Mouse (Mus musculus) heart, embryonic 12.5 days (tissue): ENCODE measurements around the gene Ptpn4. TPM values are rescaled to one million over a fixed set of nuclear protein-coding genes. Genes with fewer than 3 reads are reported as not detected.

Experiments
- ATAC-seq: fragments of 200-750 bp; cut with Nextera tagmentation; 2 replicates; pipeline ENCODE4 v1.8.0; 2017; ENCODE audit warnings: moderate TSS enrichment, moderate library complexity; ENCODE audit not compliant: insufficient number of reproducible peaks, low FRiP score
- H3K27ac ChIP-seq: fragments of 300-500 bp; sonication (generic); 2 replicates; pipeline ENCODE4 v1.5.1; 2016; ENCODE audit warnings: mild to moderate bottlenecking, moderate library complexity; ENCODE audit not compliant: poor library complexity, severe bottlenecking
- H3K27me3 ChIP-seq: fragments of 300-500 bp; sonication (generic); replicated peaks from 2 replicates; pipeline ENCODE4 v1.6.1; 2016; ENCODE audit warnings: mild to moderate bottlenecking, moderate library complexity
- H3K36me3 ChIP-seq: fragments of 300-500 bp; sonication (generic); 2 replicates; pipeline ENCODE4 v1.6.1; 2016; ENCODE audit warnings: mild to moderate bottlenecking, moderate library complexity
- H3K4me1 ChIP-seq: fragments of 300-500 bp; sonication (generic); replicated peaks from 2 replicates; pipeline ENCODE4 v1.6.1; 2016; ENCODE audit warnings: mild to moderate bottlenecking
- H3K4me2 ChIP-seq: fragments of 300-500 bp; sonication (generic); 2 replicates; pipeline ENCODE4 v1.6.1; 2016; ENCODE audit warnings: mild to moderate bottlenecking, moderate library complexity
- H3K4me3 ChIP-seq: fragments of 300-500 bp; sonication (generic); 2 replicates; pipeline ENCODE4 v1.5.1; 2016; ENCODE audit warnings: mild to moderate bottlenecking
- H3K9ac ChIP-seq: fragments of 300-500 bp; sonication (generic); 2 replicates; pipeline ENCODE4 v1.6.1; 2016; ENCODE audit warnings: mild to moderate bottlenecking, moderate library complexity
- H3K9me3 ChIP-seq: fragments of 300-500 bp; sonication (generic); replicated peaks from 2 replicates; pipeline ENCODE4 v1.6.1; 2016; ENCODE audit warnings: mild to moderate bottlenecking, moderate library complexity
- WGBS: fragments of 180-500 bp; shearing (Covaris S2); methylation state at CpG from one replicate; pipeline ENCODE4 v1.1.7; 2016; 5-methylcytosine and 5-hydroxymethylcytosine counted together
- polyA plus RNA-seq: library from polyadenylated mRNA; unstranded; fragments of >200 nt; fragmentation: Nextera tagmentation; extraction: Ambion mirVana; gene quantifications from 2 replicates; pipeline ENCODE4 v1.2.1, GENCODE M21; 2016

The Ptpn4 gene
- polyA plus RNA-seq, 1 experiment from 2014 or later: 7.5 TPM

DNA sequence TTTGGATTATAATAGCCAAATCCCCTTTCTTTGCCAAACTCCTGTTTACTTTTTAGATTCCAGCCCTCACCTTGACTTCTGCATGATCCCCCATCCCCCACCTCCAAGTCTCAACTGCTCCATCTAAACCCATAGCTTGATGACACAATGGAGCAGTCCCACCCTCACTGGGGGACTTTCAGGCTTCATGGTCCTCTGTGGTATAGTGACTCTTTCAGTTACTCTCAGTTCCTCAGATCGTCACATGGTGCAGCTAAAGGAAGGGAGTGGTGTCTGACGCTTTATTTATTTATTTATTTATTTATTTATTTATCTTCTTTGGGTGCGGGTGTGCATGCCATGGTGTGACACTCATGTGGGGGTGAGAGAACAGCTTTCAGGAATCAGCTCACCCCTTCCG lies 14.9 kb upstream of the Ptpn4 start:
- WGBS: 77% methylated on average over 4 of the region's 4 CpGs
- Histone ChIP-seq H3K36me3 (no peaks in the 10 kb centered on the region), H3K27ac (no peak overlapping the region), H3K27me3 (no peaks in the 10 kb centered on the region), H3K4me3 (no peak overlapping the region), H3K4me1 (no peaks in the 10 kb centered on the region), H3K9me3 (0 out of 2 replicates have a peak, but pooled peaks cover 7% of the 10 kb centered on the region), H3K9ac (no peak overlapping the region), H3K4me2 (no peak overlapping the region)
- no peak for ATAC-seq

DNA sequence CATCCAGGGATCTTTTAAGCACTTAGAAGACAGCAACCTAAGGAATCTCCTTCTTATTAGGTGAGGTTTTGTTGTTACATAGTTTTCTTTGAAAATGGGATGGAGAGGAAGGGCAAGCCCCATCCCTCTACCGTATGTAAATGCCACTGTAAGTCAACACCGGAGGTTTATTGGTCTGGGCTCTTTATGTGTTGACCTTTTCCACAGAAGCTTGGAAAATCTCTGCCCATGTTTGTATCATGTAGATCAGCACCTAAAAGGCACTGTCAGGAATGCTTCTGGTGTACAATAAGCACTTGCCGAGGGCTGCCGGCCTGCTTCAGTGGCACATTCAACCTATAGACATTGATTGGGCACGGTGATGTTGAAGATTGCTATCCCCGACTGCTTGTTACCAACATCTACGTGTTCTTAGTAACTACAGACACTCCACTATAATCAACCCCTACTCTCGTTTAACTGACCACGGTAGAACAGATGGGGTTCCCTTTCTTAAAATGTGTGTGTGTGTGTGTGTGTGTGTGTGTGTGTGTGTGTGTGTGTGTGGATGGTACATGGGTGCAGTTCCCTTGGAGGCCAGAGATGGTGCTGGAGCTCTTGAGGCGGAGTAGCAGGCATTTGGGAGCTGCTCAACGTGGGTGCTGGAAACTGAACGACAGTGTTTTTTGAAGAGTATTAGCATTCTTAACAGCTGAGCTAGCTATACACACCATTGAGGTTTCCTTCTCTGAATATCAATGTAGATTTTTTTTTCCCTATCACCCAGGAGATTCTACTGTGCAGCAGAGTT lies 11.9 kb upstream of the Ptpn4 start:
- no peaks in the 10 kb centered on the region for H3K4me1 ChIP-seq
- H3K36me3 ChIP-seq: no peaks in the 10 kb centered on the region
- H3K27me3 ChIP-seq: no peaks in the 10 kb centered on the region
- ATAC-seq: no peak
- H3K4me3 ChIP-seq: no peak overlapping the region
- H3K9me3 ChIP-seq: 0 out of 2 replicates have a peak, but pooled peaks cover 7% of the 10 kb centered on the region
- H3K27ac ChIP-seq: no peak overlapping the region
- no peak overlapping the region for H3K4me2 ChIP-seq
- no peak overlapping the region for H3K9ac ChIP-seq
- 81% methylated on average over 12 of the region's 12 CpGs for whole genome bisulfite sequencing

DNA sequence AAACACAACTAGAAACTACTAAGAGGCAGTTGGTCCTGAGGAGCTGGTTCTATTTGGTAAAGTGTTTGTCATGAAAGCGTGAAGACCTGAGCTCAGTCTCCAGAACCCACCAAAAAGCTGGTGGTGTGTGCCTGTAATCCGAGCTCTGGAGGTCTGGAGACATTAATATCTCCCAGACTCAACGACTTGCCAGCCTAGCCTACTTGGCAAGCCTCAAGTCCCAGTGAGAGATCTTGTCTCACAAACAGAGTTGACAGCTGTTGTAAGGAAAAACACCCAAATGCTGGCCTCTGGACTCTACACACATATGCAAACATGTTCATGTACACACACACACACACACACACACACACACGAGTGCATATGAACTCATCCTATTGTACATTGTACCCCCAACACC lies 7.9 kb upstream of the Ptpn4 start:
- Histone ChIP-seq H3K4me2 (no peak overlapping the region), H3K27ac (no peak overlapping the region), H3K4me1 (no peaks in the 10 kb centered on the region), H3K27me3 (no peaks in the 10 kb centered on the region), H3K9me3 (0 out of 2 replicates have a peak, but pooled peaks cover 7% of the 10 kb centered on the region), H3K4me3 (no peak overlapping the region), H3K36me3 (no peaks in the 10 kb centered on the region), H3K9ac (no peak overlapping the region)
- no peak for ATAC-seq
- WGBS: 53% methylated on average over 4 of the region's 4 CpGs

DNA sequence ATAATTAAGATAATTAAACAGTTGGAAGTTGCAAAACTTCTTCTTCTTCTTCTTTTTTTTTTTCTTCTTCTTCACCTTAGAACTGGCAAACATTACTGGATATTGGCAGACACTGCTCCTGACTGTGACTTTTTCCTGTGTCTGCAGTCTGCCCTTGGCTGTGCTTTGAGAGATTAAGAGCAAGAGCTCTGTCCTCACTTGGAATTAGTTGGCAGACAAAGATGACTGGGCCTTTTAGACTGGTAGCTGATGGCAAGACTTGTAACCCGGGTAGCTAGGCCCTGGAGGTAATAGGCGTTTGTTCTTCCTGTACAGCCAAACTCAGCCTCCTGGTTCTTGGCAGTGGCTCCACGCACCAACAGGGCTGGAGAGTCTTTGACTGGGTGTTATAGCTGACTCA lies 5.7 kb upstream of the Ptpn4 start:
- WGBS: 71% methylated on average over 3 of the region's 3 CpGs
- Histone ChIP-seq H3K27ac (no peak overlapping the region), H3K4me2 (no peak overlapping the region), H3K4me3 (no peak overlapping the region), H3K36me3 (no peaks in the 10 kb centered on the region), H3K4me1 (no peaks in the 10 kb centered on the region), H3K9me3 (no peaks in the 10 kb centered on the region), H3K9ac (no peak overlapping the region), H3K27me3 (no peaks in the 10 kb centered on the region)
- ATAC-seq: no peak

DNA sequence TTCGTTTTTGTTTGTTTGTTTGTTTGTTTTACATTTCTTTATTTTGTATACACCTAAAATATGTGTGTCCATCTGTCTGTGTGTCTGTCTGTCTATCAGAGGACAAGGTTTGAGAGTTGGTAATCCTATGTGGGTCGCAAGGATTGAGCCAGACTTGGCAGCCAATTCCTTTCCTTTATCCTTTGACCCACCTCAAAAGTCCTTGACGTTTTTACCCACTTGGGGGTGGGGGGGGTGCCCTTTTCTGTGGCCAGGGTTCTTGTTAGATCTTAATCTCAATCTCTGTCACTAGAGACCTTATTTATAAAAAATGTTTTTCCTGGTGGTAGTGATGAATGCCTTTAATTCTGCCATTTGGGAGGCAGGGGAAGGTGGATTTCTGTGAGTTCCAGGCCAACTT lies 828 bp upstream of the Ptpn4 start:
- H3K27me3 ChIP-seq: no peaks in the 10 kb centered on the region
- no peak overlapping the region for H3K9ac ChIP-seq
- ATAC-seq: no peak
- H3K9me3 ChIP-seq: no peaks in the 10 kb centered on the region
- H3K27ac ChIP-seq: no peak overlapping the region
- no peak overlapping the region for H3K4me2 ChIP-seq
- no peaks in the 10 kb centered on the region for H3K36me3 ChIP-seq
- H3K4me3 ChIP-seq: no peak overlapping the region
- 46% methylated on average over 3 of the region's 3 CpGs for WGBS
- H3K4me1 ChIP-seq: peaks cover 6% of the 10 kb centered on the region

DNA sequence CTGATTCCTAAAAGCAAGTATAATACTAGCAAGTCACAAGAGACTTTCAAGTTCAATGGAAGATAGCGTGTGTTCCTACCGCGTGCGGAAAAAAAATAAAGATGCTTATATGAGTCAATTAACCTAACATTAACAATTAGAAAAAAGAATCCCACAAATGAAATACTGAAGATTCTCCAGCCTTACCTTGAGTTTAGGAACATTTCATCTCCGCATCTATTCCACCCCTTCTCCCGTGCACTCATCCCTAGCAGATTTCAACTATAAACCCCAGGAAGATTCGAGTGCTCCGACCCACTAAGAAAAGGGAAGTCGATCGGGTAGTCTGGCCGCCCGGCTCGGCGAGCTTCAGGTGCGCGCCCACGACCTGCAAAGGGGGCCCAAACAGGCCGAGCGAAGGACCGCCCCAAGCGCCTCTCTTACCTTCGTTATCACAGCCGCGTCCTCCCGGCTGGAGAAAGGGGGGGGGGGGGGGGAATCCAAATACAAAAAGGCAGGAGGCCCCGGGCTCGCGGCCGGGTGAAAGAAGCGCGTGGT lies 866 bp downstream of the Ptpn4 start:
- peak overlapping the region; percentile 80 for H3K27ac ChIP-seq
- H3K4me3 ChIP-seq: peak overlapping the region; percentile 78
- no peaks in the 10 kb centered on the region for H3K9me3 ChIP-seq
- H3K36me3 ChIP-seq: no peaks in the 10 kb centered on the region
- H3K27me3 ChIP-seq: no peaks in the 10 kb centered on the region
- peaks cover 6% of the 10 kb centered on the region for H3K4me1 ChIP-seq
- H3K4me2 ChIP-seq: peak overlapping the region; percentile 74
- under 1% methylated on average over 24 of the region's 31 CpGs for WGBS
- peak; percentile 12 for ATAC-seq
- peak overlapping the region; percentile 92 for H3K9ac ChIP-seq

DNA sequence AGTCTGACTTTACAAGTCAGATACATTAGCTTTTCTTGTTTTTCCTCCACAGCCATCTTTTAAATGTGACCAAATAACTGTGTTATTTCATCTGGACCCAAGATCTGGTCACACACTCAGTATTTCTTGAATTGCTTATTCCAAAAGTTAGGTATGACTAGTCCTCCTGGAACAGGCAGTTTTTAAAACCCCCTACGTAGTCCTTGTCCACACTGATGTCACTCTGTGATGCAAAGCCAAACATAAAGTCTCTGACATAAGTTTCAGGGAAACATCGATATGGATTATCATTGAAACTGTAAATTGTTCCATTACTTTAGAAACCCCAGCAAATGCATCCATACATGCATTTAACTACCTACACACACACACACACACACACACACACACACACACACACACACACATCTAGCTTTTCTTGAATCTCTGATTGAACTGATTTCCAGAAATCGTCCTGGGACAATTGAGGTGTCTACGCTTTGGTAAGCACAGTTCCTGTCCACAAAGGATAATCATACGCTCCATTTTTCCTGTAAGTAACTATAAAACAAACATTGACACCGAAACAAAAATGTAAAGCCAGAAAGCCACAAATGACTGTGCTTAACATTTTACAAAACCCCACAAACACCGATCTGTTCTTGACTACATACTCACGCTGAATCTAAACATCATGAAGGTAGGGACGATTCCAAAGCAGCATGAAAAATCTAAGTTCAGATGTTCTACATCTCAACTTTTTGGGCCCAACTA lies 1.5 kb downstream of the Ptpn4 start:
- 21% methylated on average over 9 of the region's 9 CpGs for WGBS
- Histone ChIP-seq H3K9ac (peak overlapping the region; percentile 71), H3K27me3 (no peaks in the 10 kb centered on the region), H3K4me1 (peaks cover 6% of the 10 kb centered on the region), H3K9me3 (no peaks in the 10 kb centered on the region), H3K36me3 (no peaks in the 10 kb centered on the region), H3K4me3 (peak overlapping the region; percentile 78), H3K4me2 (peak overlapping the region; percentile 74), H3K27ac (no peak overlapping the region)
- ATAC-seq: no peak

DNA sequence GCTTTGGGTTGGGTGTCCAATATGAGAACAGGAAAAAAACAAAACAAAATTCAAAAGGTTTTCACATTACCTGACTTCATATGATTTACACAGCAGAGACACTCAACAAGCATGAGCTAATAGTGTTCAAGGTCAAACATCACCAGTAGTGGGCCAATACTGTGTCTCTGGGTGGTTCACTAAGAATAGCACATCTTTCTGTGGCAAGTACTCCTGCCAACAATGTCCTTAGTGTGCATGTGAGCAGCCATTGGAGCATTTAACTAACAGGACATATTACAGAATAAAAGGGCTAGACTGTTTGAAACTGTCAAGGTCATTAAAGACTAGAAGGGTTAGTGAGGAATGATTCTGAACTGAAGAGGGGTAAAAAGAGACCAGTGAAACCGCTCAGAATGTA lies 9.3 kb downstream of the Ptpn4 start:
- Histone ChIP-seq H3K27me3 (no peaks in the 10 kb centered on the region), H3K4me3 (no peak overlapping the region), H3K9ac (no peak overlapping the region), H3K4me1 (peaks cover 6% of the 10 kb centered on the region), H3K27ac (peak overlapping the region; percentile 67), H3K9me3 (no peaks in the 10 kb centered on the region), H3K4me2 (no peak overlapping the region), H3K36me3 (no peaks in the 10 kb centered on the region)
- WGBS: 98% methylated on average over 1 of the region's 1 CpGs
- ATAC-seq: no peak

DNA sequence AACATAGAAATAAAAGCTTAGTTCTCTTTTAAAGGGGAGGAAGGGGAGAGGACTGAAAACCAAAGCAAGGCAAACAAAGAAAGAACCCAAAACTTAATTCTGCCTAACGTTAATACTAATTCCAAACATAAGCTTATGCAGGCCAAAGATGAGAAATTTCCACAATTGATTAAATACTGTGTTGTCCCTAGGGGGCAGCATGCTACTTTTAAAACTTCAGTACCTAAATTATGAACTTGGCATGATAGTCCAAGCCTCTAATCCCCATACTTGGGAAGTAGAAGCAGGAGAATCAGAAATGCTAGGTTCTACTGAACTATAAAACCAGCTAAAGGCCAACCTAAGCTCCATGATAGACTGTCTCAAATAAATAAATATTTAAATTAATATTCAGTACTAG lies 18.7 kb downstream of the Ptpn4 start:
- H3K9me3 ChIP-seq: no peaks in the 10 kb centered on the region
- ATAC-seq: no peak
- 71% methylated on average over 1 of the region's 1 CpGs for WGBS
- H3K4me3 ChIP-seq: no peak overlapping the region
- H3K36me3 ChIP-seq: no peaks in the 10 kb centered on the region
- H3K27me3 ChIP-seq: no peaks in the 10 kb centered on the region
- no peak overlapping the region for H3K27ac ChIP-seq
- no peak overlapping the region for H3K9ac ChIP-seq
- H3K4me2 ChIP-seq: no peak overlapping the region
- H3K4me1 ChIP-seq: peaks cover 7% of the 10 kb centered on the region

DNA sequence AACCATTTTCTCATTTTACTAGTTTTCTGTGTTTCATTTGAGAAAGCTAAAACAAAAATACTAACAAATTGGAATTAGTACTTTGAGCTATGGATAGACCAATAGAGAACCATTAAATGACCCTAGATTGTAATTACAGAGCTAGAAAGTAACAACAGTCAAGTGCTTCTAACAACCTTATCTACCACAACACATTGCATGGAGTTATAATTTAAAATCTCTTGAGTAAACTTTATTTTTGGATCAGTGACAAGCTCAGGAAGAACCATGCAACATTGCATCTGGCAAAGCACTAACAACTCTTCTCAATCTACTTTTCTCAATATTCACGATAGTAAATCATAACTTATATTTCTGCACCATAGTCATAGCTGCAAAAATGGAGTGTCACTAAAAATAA lies 29.7 kb downstream of the Ptpn4 start:
- no peaks in the 10 kb centered on the region for H3K4me1 ChIP-seq
- H3K4me2 ChIP-seq: no peak overlapping the region
- H3K4me3 ChIP-seq: no peak overlapping the region
- no peaks in the 10 kb centered on the region for H3K36me3 ChIP-seq
- 98% methylated on average over 1 of the region's 1 CpGs for WGBS
- ATAC-seq: no peak
- no peak overlapping the region for H3K9ac ChIP-seq
- no peak overlapping the region for H3K27ac ChIP-seq
- H3K9me3 ChIP-seq: no peaks in the 10 kb centered on the region
- no peaks in the 10 kb centered on the region for H3K27me3 ChIP-seq

DNA sequence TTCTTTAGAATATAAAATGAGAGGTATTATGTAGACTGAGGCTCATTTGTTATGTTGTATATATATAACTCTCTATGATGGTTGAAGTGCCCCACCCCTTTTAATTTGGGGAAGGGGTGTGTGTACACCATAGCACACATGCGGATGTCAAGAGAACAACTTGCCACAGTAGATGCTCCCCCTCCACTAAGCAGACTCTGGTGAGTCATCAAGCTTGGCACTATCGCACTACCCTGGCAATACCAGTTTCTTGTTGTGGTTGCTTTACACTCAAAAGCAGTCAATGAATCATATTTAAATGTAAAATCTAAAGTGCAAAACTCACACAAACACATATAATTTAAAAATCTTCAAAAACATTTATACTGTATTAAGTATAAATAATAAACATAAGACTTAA lies 31.4 kb downstream of the Ptpn4 start:
- Histone ChIP-seq H3K27ac (no peak overlapping the region), H3K9me3 (no peaks in the 10 kb centered on the region), H3K36me3 (no peaks in the 10 kb centered on the region), H3K4me3 (no peak overlapping the region), H3K4me1 (no peaks in the 10 kb centered on the region), H3K27me3 (no peaks in the 10 kb centered on the region), H3K4me2 (no peak overlapping the region), H3K9ac (no peak overlapping the region)
- 95% methylated on average over 2 of the region's 2 CpGs for WGBS
- no peak for ATAC-seq
